14 mouse cellular contexts compared by ENCODE assay signal in the genomic region with DNA sequence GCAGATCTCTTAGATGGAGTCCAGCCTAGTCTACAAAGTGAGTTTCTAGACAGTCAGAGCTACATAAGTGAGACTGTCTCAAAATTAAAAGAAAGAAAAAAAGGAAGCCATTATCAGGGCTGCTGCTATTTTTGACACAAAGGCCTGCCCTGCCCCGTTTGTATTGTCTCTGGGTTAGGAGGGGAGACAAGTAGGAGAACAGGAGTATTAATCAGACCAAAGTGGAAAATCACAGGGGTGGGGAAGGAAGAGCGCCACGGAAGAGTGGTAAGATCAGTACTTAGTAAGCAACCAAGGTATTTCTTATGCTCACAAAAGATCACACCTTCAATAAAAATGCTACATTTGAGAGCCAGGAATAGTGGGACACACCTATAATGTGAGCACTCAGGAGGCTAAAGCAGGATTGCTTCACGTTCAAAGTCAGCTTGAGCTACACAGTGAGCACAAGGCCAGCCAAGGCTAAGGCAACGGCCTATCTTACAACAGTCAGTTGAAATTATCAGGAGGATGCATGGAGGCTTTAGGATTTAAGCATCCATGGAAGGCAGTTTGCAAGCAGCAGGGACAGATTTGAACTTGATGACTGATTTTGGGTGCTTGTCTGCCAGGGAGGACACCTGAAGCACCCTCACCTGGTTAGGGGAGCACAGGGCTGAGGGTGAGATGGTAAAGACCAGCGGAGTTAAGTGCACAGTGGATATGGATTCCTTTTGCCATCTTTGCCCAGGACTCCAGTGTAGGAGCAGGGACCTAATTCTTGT. TPM values are rescaled to one million over a fixed set of nuclear protein-coding genes. Genes with fewer than 3 reads are reported as not detected.
A peak's percentile ranks its signal among the peaks of the same experiment; 100 is the strongest.
DNase-seq lines count a peak whose midpoint lies in the region; ATAC-seq and TF ChIP-seq lines count a peak whose summit lies in the region.
"Had no signal": no experiment of that assay in that cellular context is flagged by ENCODE, and none has a peak within 500 bp of the region (broad histone marks: within the 10 kb centered on the region; RNA-seq: fewer than 3 reads in every experiment).

No protein-coding gene starts in this region.

- peak overlapping the region; percentile 12; the same call in 1 of the 2 replicates for H3K27ac ChIP-seq in liver, adult 2 months (replicated peaks; ENCODE audit: insufficient read depth, low read depth, low read length)
- no peak overlapping the region for H3K27ac ChIP-seq in liver, postnatal 0 days (ENCODE audit: low read depth)
- peak overlapping the region; percentile 41; the same call in 1 of the 2 replicates for H3K27ac ChIP-seq in heart, embryonic 11.5 days (ENCODE audit: low read depth, low read length)
- H3K27ac ChIP-seq in small intestine, adult 2 months (ENCODE audit: insufficient read depth, low read depth, low read length) = peak overlapping the region; percentile 98
- H3K27ac ChIP-seq: midbrain, embryonic 12.5 days had no signal

- H3K4me1 ChIP-seq in liver, adult 2 months (ENCODE audit: control insufficient read depth, insufficient read depth, low read length) = peaks cover 27% of the 10 kb centered on the region
- peaks cover 53% of the 10 kb centered on the region for H3K4me1 ChIP-seq in liver, postnatal 0 days (ENCODE audit: insufficient read depth)
- peaks cover 59% of the 10 kb centered on the region for H3K4me1 ChIP-seq in heart, embryonic 11.5 days (ENCODE audit: control insufficient read depth, insufficient read depth, low read length)
- peaks cover 56% of the 10 kb centered on the region for H3K4me1 ChIP-seq in small intestine, adult 2 months (ENCODE audit: control insufficient read depth, insufficient read depth, insufficient read length, low read length)

- TF ChIP-seq EP300 in liver, postnatal 0 days (IDR thresholded peaks at IDR 0.05; ENCODE audit: low read depth) = no peak

- H3K4me2 ChIP-seq in liver, postnatal 0 days (ENCODE audit: low read depth, low read length) = no peak overlapping the region
- peak overlapping the region; percentile 20; the same call in 1 of the 2 replicates for H3K4me2 ChIP-seq in heart, embryonic 11.5 days
- H3K4me2 ChIP-seq: lung, embryonic 14.5 days; midbrain, embryonic 12.5 days had no signal

- peak; percentile 95 for DNase-seq in heart, adult 11 months
- no peak for DNase-seq in heart, postnatal 4 days
- no peak for DNase-seq in liver, adult 2 months (ENCODE audit: extremely low read depth, low read depth, low spot score)
- no peak for DNase-seq in liver, postnatal 0 days
- no peak for DNase-seq in cerebellum, adult 11-12 months
- DNase-seq in cerebellum, postnatal 10 days = no peak
- DNase-seq: adrenal gland, postnatal 10 days; lung, embryonic 14.5 days had no signal

- TF ChIP-seq CTCF in liver, adult 2 months (IDR thresholded peaks at IDR 0.05; ENCODE audit: low read depth, low read length) = no peak
- no peak for TF ChIP-seq CTCF in liver, postnatal 0 days (IDR thresholded peaks at IDR 0.05; ENCODE audit: low read depth)
- TF ChIP-seq CTCF in small intestine, adult 2 months (IDR thresholded peaks at IDR 0.05; ENCODE audit: extremely low read depth, insufficient read length, insufficient replicate concordance, low read depth, low read length) = no peak

- peaks cover 55% of the 10 kb centered on the region; the same call in 1 of the 2 replicates for H3K79me2 ChIP-seq in liver, adult 2 months (ENCODE audit: control insufficient read depth, insufficient read depth, low read length)

- H3K36me3 ChIP-seq in liver, adult 2 months (ENCODE audit: control insufficient read depth, insufficient read depth, low read length) = no peaks in the 10 kb centered on the region
- 0 out of 2 replicates have a peak, but pooled peaks cover 4% of the 10 kb centered on the region for H3K36me3 ChIP-seq in liver, postnatal 0 days (replicated peaks; ENCODE audit: insufficient read depth, low read length)
- no peaks in the 10 kb centered on the region for H3K36me3 ChIP-seq in heart, embryonic 11.5 days (ENCODE audit: control insufficient read depth, insufficient read depth, low read length)
- H3K36me3 ChIP-seq in small intestine, adult 2 months (ENCODE audit: control insufficient read depth, insufficient read depth, low read length) = no peaks in the 10 kb centered on the region

- WGBS in liver, adult 2 months = 64% methylated on average over 6 of the region's 6 CpGs
- 59% methylated on average over 6 of the region's 6 CpGs for WGBS in liver, postnatal 0 days (ENCODE audit: insufficient replicate concordance)
- 57% methylated on average over 6 of the region's 6 CpGs for WGBS in heart, embryonic 11.5 days (ENCODE audit: insufficient replicate concordance)
- WGBS in small intestine, adult 2 months = 40% methylated on average over 6 of the region's 6 CpGs

- ATAC-seq in liver, postnatal 0 days = no peak
- no peak for ATAC-seq in heart, embryonic 11.5 days (replicated peaks; ENCODE audit: insufficient number of reproducible peaks, low FRiP score, low TSS enrichment)

- no peak for TF ChIP-seq POLR2A in liver, adult 2 months (IDR thresholded peaks at IDR 0.05; ENCODE audit: extremely low read depth, insufficient read depth, low read length)
- TF ChIP-seq POLR2A in small intestine, adult 2 months (IDR thresholded peaks at IDR 0.05; ENCODE audit: low read depth, low read length) = no peak

- H3K9ac ChIP-seq in liver, adult 2 months (ENCODE audit: low read depth, low read length) = no peak overlapping the region
- H3K9ac ChIP-seq in liver, postnatal 0 days (replicated peaks) = no peak overlapping the region
- H3K9ac ChIP-seq in heart, embryonic 11.5 days (ENCODE audit: low read depth, low read length) = no peak overlapping the region; the same call in 1 of the 2 replicates
- H3K9ac ChIP-seq: lung, embryonic 14.5 days; midbrain, embryonic 12.5 days had no signal

- no peak overlapping the region for H3K4me3 ChIP-seq in liver, adult 2 months (ENCODE audit: insufficient read depth, low read depth, low read length)
- no peak overlapping the region for H3K4me3 ChIP-seq in liver, postnatal 0 days (ENCODE audit: low read depth, low read length)
- H3K4me3 ChIP-seq in heart, embryonic 11.5 days (ENCODE audit: low read depth, low read length) = no peak overlapping the region
- H3K4me3 ChIP-seq in small intestine, adult 2 months (ENCODE audit: low read depth, low read length) = no peak overlapping the region; the same call in 1 of the 2 replicates
- H3K4me3 ChIP-seq: erythroblast, embryonic 14.5 days; midbrain, embryonic 12.5 days had no signal

- no peaks in the 10 kb centered on the region for H3K27me3 ChIP-seq in liver, adult 2 months (ENCODE audit: control insufficient read depth, insufficient read depth, low read length)
- H3K27me3 ChIP-seq in liver, postnatal 0 days (ENCODE audit: insufficient read depth, low read length) = no peaks in the 10 kb centered on the region
- no peaks in the 10 kb centered on the region for H3K27me3 ChIP-seq in heart, embryonic 11.5 days (ENCODE audit: control insufficient read depth, insufficient read depth, low read length)
- H3K27me3 ChIP-seq in small intestine, adult 2 months (ENCODE audit: control insufficient read depth, insufficient read depth, low read length) = no peaks in the 10 kb centered on the region

- no peaks in the 10 kb centered on the region for H3K9me3 ChIP-seq in liver, postnatal 0 days (ENCODE audit: low read length)
- no peaks in the 10 kb centered on the region for H3K9me3 ChIP-seq in heart, embryonic 11.5 days (replicated peaks; ENCODE audit: control insufficient read depth, low read length)
- H3K9me3 ChIP-seq: midbrain, embryonic 12.5 days had no signal

RNA-seq across cellular contexts. Expression of a gene that starts 4.9 kb away (rescaled TPM):
- 10 to 100 TPM; 43.4 to 44.3 TPM for total RNA-seq in heart, postnatal 4 days (2021)
- 26.1 and 31.5 TPM in 2 replicates for total RNA-seq in liver, adult 2 months (2014; rRNA removed)
- 89.8 and 101 TPM in 2 replicates for polyA plus RNA-seq in liver, adult 2 months (2012; rRNA removed)
- polyA plus RNA-seq in liver, postnatal 0 days (2015; fragmentation: Nextera tagmentation; extraction: Ambion mirVana) = 18.5 and 18.7 TPM in 2 replicates
- polyA plus RNA-seq in heart, embryonic 11.5 days (2014; fragmentation: Nextera tagmentation; extraction: Ambion mirVana) = 29.2 and 37.1 TPM in 2 replicates
- polyA plus RNA-seq in small intestine, adult 2 months (2012; rRNA removed) = 497 and 689 TPM in 2 replicates

RNA-seq across cellular contexts. Expression of a gene that starts 15.8 kb away (rescaled TPM):
- total RNA-seq in heart, postnatal 4 days (2021) = 100 to 1,000 TPM; 198 to 211 TPM
- 28.0 and 34.4 TPM in 2 replicates for total RNA-seq in liver, adult 2 months (2014; rRNA removed)
- 130 and 138 TPM in 2 replicates for polyA plus RNA-seq in liver, adult 2 months (2012; rRNA removed)
- 46.7 and 50.0 TPM in 2 replicates for polyA plus RNA-seq in liver, postnatal 0 days (2015; fragmentation: Nextera tagmentation; extraction: Ambion mirVana)
- polyA plus RNA-seq in heart, embryonic 11.5 days (2014; fragmentation: Nextera tagmentation; extraction: Ambion mirVana) = 225 and 231 TPM in 2 replicates
- 36.9 and 62.6 TPM in 2 replicates for polyA plus RNA-seq in small intestine, adult 2 months (2012; rRNA removed)

RNA-seq across cellular contexts. Expression of a gene that starts 16.0 kb away (rescaled TPM):
- total RNA-seq in heart, postnatal 4 days (2021) = 100 to 1,000 TPM; 103 to 105 TPM
- 112 and 115 TPM in 2 replicates for total RNA-seq in liver, adult 2 months (2014; rRNA removed)
- 156 TPM in 2 replicates for polyA plus RNA-seq in liver, adult 2 months (2012; rRNA removed)
- 105 and 109 TPM in 2 replicates for polyA plus RNA-seq in liver, postnatal 0 days (2015; fragmentation: Nextera tagmentation; extraction: Ambion mirVana)
- polyA plus RNA-seq in heart, embryonic 11.5 days (2014; fragmentation: Nextera tagmentation; extraction: Ambion mirVana) = 173 and 193 TPM in 2 replicates
- 81.6 and 160 TPM in 2 replicates for polyA plus RNA-seq in small intestine, adult 2 months (2012; rRNA removed)

RNA-seq across cellular contexts. Expression of a gene that starts 22.2 kb away (rescaled TPM):
- total RNA-seq in heart, postnatal 4 days (2021) = not detected
- not detected in 2 replicates for total RNA-seq in liver, adult 2 months (2014; rRNA removed)
- polyA plus RNA-seq in liver, adult 2 months (2012; rRNA removed) = 0.11 and 0.20 TPM in 2 replicates
- 0.20 and 0.22 TPM in 2 replicates for polyA plus RNA-seq in liver, postnatal 0 days (2015; fragmentation: Nextera tagmentation; extraction: Ambion mirVana)
- 0.83 and 1.0 TPM in 2 replicates for polyA plus RNA-seq in heart, embryonic 11.5 days (2014; fragmentation: Nextera tagmentation; extraction: Ambion mirVana)
- 1.8 and 3.1 TPM in 2 replicates for polyA plus RNA-seq in small intestine, adult 2 months (2012; rRNA removed)
- total RNA-seq: layer of hippocampus, adult 8-10 months; left cerebral cortex, postnatal 14 days had no signal
- polyA plus RNA-seq: erythroblast, embryonic 14.5 days; midbrain, embryonic 12.5 days had no signal
